Mouse (Mus musculus): Measurements from ENCODE around the gene Wdr90. TPM values are rescaled to one million over a fixed set of nuclear protein-coding genes. Genes with fewer than 3 reads are reported as not detected.

Gene Wdr90
- polyA plus RNA-seq (2012; rRNA removed), result 57.9 and 59.3 TPM in 2 replicates

DNA sequence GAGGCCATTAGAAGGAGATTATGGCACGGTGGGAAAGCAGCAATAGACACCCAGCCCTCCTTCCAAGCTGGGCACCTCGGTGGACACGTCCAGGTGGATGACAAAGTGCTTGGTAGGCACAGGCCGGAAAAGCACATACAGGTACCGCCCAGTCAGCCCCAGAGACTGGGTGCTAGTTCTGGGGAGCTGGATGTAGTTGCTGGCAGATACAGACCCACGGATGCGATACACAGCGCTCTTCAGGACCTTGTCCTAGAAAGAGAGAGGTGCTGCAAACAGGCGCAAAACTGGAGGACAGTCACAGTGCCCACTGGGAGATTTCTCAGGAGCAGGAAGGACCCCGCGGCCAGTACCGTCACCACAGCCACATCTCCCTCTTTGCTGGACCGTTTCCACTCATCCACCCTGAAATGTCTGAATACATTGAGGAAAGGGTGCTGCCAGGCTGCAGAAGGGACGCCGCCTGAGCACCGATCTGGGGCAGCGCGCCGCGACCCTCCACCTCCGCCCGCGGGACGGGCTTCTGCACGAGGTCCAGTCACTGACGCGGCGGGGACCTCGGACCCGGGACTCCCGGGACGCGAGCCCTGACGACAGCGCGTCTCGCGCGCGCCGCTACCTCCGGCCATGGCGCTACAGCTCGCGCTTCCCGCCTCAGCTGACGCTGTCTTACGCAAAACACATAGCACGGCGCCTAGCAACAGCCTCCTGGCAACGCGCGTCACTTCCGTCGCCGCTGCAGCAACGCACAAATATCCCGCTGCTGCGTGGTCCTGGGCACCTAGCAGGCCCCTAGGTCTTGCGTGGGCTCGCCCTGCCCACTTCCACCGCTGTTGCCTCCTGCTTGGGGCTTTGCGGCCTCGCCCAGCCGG is at the start of gene Wdr90:
Wdr90 (minus strand) TSS at position 670 of the 872 bp plus-strand sequence.

DNA sequence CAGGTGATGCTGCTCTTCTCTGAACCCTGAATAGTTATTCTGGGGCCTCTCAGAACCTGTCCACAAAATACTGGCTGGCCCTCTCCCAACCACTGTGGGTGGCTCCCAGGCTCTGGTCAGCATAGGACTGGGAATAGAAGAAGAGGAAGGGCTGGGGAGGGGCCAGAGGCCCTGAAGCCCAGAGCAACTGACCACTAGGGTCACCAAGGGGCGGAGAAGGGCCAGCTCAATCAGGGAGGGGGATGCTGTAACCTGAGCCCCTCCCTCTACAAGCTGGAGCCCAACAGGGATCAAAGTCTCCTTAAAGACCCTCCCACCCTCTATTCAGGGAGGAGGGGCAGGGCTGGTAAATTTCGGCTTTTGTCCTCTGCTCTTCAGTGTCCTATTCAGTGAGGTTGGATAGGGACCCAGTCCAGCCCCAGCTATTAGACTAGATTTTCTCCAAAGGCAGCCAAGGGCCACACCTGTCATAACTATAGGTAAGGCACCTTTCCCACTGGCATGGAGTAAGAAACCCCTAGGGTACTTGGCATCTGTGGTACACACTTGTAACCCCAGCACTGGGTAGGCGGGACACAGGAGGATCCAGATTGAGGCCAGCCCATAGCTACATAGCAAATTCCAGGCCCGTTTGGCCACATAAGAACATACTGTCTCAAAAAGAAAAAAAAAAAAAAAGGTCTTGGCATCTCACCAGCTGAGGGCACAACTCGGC is 19.1 kb upstream of the Wdr90 start, which contains the start of gene Wfikkn1:
Wfikkn1 (minus strand) TSS at position 663 of the 715 bp plus-strand sequence.

DNA sequence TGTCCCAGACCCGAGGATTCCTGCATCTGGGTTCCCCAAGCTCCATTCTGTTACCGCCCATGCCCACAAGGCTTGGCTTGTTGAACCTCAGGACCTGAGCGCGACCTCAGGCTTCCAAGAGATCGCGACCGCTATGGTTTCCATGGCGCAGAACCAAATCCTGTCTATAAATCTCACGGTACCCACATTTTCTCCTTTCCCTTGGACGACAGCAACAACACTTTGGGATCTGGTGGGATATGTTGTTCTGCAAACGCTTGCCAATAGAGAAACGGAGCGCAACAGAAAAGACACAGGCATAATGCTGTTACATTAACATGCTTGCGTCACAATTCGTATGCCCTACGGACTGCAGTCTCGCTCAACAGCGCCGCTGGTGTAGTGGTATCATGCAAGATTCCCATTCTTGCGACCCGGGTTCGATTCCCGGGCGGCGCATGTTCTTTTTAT is 13.4 kb upstream of the Wdr90 start, which contains the start of gene Mettl26:
Mettl26 (plus strand) TSS at position 354 of the 450 bp plus-strand sequence.

DNA sequence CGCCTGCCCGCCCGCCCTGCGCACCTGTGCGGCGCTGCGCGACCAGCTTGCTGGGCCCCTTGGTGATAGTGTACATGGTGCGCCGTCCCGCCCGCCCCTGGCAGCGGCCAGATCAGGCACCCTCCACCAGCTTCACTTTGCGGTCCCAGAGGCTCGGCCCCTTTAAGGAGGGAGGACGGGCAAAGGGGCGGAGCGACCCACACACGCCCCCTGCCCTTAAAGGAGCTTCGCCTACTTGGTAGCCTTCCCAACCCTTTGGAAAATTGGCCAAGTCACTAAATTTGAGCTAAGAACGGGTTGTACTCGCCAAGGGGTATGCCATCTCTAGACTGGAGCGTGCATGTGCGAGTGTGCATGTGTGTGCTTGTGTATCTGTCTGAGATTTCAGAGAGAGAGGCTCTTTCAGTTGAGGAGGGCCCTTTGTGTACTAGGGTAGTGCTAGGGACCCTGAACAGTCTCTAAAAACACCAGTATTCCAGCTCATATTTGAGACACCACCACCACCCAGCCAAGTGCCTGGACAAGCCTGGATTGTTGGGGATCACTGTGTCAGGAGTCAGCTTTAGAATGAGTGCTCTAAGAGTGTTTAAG is 7.4 kb upstream of the Wdr90 start, which contains the start of gene Mcrip2:
Mcrip2 (minus strand) TSS at position 164 of the 591 bp plus-strand sequence.

DNA sequence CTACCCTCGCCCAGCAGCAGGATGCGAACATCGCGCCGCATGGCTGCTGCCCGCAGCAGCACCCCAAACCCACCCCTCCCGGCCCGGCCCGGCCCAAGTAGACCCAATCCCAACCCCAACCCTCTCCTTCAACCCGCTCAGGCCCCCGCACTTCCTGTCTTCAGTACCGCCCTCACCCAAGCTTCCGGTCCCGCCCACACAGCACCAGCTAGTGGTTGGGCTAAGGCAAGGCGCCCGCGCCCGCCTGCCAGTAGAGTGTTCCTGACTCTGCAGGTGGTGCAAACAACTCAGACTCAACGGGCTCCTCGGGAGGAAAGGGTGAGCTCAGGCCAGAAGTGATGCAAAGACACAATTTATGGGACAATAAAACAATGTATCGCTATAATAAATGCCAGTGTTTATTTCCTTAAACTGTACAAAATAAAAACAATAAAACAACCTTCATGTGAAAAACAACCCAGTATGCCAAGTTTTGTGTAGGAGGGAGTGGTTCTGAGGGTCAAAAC is 16.9 kb downstream of the Wdr90 start, which contains the start of gene Rhot2:
Rhot2 (minus strand) TSS at position 456 of the 506 bp plus-strand sequence.

DNA sequence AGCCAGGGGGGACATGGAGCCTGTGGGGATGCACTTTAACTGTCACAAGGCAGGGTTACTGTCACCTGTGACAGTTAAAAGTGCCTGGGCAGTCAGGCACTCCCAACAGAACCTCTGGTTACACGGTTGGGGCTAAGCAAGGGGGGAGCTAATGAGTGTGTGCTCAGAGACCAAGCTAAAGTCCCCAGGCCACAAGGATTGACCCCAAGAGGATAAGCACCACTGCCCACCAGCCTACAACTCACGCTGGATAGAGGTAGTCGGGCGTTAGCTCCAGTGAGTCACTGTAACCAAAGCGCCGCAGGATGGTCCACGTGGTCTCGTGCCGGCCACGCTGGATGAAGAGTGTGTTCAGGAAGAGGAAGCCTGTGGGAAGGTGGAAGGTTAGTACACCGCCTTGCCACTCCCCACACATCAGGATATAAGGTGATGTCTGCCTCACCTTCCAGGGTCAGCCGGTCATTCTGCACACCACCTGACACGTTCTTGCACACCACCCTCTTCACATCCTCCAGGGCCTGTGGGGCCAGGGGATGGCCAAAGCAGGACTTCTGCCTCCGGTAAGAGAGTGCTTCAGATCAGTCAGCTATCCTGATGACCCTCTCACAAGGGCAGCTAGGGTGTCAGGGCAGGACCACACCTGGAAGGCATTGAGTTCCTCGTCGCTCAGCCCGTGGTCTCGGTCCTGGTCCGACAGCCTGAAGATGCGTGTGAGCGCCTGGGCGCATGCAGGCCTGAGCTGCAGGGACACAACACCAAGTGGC is 20.0 kb downstream of the Wdr90 start, which contains the start of gene Gm20683:
Gm20683 (minus strand) TSS at position 647 of the 764 bp plus-strand sequence.

DNA sequence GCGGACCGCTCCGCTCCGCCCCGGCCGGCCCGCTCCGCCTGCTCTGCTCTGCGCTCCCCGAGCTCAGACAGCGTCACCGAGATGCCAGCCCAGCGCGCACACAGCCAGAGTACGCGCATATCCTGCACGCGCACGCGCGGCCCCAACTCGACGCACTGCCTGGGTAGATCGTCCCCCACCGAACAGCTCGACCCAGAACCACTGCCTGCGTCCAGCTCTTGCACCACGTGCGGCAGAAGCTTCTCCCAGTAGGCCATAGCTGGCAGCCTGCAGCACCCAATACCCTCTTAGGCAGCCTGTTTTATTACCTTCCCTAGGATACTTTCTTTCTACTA is 24.3 kb downstream of the Wdr90 start, which contains the start of gene Rhbdl1:
Rhbdl1 (minus strand) TSS at position 220 of the 335 bp plus-strand sequence.

DNA sequence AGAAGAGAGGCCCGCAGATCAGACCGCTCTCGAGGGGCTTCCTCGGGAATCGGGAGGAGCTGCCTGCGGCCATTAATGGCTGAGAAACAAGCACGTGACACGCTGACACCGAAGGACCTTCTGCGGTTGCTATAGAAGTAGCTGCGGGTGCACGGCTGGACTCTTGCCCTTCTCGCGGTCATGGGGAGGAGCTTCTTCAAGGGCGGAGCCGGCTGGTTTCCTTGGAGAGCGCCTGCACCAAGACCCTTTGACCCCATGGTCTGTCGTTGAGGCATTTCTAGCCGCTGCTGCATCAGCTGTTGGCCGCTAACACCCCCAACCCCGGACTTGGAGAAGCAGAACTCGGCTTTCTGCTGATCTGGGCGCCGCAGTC is 28.0 kb downstream of the Wdr90 start, which contains the start of gene Stub1:
Stub1 (minus strand) TSS at position 114 of the 373 bp plus-strand sequence.

DNA sequence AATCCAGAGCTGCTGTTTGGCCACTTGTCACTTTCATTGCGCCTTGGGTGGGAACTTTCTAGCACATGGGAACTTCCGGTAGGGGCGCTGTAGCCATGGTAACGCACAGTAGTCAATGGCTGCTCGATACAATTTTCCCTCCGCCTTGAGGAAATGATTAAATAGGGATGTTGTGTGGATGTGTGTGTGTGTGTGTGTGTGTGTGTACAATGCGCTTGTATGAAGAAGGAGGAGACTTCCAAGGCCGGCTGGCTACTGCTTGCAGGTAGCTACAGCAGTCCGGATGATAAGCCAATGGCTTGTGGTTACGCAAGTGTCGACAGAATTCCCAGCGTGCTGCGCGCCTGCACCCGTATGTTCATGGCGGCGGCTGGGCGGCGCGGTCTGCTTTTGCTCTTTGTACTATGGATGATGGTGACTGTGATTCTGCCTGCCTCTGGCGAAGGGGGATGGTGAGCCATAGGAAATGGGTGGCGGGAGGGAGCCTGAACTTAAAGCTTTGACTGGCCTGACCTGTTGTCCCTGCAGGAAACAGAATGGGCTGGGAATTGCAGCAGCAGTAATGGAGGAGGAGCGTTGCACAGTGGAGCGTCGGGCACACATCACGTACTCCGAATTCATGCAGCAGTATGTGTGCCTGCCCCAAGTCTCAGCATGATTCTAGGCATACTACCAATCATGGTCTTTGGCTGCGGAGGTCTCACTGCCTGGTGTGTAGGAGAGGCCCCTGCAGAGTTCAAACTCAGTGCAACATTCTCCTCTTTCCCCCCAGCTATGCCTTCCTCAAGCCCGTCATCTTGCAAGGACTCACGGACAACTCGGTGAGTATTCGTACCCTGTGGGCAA is 32.4 kb downstream of the Wdr90 start, which contains the start of gene Jmjd8:
Jmjd8 (plus strand) TSS at position 156 of the 846 bp plus-strand sequence.

DNA sequence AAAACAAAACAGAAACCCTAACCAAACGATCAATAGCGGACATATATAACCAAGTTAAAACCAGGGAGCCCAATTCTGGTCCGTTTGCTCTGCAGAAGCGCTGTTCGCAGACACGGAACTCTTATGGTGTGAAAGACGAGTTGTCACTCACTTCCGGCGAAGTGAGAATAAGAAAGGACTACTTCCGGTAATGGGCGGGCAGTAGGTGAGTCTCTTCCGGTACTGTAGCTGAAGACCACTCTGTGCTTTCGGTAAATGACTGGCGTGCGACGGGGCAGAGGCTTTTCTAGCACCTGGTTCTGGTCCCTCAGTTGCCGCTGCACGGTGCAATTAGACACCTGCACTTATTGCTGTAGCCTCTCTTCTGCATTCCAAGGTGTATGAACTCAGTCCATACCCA is 37.8 kb downstream of the Wdr90 start, which contains the start of gene Wdr24:
Wdr24 (plus strand) TSS at position 176 of the 400 bp plus-strand sequence.

DNA sequence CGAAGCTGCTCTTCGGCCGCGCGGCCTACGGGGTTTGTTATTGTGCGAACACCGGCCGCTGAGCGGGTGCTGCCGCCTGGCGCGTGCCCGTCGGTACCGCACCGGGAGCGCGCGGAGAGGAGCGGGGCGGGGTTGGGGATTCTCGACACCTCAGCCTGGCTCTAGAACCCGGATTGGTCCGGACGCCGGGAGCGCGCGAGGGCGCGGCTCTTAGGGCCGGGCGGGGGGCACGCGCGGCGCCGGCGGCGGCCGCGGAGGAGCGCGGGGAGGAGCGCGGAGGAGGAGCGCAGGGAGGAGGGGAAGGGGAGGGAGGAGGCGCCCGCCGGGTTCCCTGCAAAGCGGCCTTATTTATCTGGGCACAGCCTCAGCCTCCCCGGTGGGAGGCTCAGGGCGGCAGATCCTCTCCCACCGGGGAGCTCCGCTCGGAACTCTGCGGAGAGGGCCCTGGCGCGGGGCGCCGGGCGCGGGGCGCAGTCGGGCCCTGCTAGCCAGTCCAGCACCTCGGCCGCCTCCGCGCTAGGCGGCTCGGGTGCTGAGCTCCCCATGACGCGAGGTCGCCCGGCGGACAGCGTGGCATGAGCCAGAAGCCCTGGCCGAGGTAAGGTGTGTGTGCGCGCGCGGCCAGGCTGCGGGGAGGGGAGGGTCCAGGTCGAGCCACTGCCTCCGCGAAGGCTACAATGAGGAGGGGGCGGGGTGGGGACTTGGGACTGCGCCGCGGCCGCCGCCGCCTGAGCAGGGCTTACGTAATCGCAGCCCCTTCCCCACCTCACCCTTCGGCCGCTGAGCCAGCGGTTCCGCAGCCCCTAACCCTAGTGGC is 52.3 kb downstream of the Wdr90 start, which contains the start of gene Fbxl16:
Fbxl16 (plus strand) TSS at position 297 of the 817 bp plus-strand sequence.

DNA sequence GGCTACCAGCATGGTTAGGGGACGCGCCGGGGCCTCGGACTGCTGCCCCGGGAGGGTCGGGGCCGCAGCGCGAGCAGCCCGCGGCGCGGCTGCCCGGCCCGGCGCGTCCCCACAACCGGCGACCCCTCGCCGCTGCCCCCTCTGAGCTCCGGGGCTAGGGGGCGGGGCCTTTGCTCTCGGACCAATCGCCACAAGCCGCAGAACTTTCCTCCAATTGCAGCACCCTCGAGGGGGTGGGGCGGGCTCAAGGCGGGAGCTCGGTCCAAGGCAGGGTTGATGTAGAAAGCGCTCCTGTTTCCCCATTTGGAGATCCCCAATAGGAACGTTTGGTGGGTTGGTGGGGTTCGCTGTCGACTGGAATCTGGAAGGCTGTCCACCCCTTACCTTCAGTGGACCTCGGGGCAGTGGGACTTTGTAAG is 64.3 kb downstream of the Wdr90 start, which contains the start of gene Metrn:
Metrn (minus strand) TSS at position 186 of the 419 bp plus-strand sequence.

DNA sequence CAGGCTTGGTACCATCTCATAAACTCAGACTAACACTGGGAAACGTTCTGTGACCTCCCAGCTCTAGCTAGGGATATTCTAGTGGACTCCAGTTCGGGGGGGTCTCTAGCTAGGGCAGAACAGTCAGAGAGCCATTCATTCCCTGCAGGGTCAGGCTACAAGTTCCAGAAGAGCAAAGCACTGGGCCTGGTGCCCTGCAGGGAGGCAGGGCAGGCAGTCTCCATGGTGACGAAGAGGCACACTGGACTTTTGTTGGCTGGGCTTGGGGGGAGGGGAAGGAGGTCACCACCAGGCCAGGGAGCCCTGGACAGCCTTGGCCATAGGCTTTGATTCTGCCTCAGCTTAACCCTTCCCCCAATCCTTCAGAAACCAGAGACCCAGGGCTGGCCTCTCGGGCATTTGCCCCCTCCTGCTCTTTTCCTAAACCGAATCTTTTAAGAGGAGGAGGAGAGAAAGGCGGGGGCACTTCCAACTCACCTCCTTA is 65.7 kb downstream of the Wdr90 start, which contains the start of gene AC134908.4:
AC134908.4 (minus strand) TSS at position 51 of the 484 bp plus-strand sequence.

Other genes starting within 250 kb of the Wdr90 start
- gene Gng13, start 144.3 kb downstream of the Wdr90 start, polyA plus RNA-seq (2012; rRNA removed), result 1.1 and 2.1 TPM in 2 replicates
- 16.3 and 17.3 TPM in 2 replicates for gene Chtf18, start 134.1 kb downstream of the Wdr90 start, polyA plus RNA-seq (2012; rRNA removed)
- gene Rpusd1, start 133.8 kb downstream of the Wdr90 start, polyA plus RNA-seq (2012; rRNA removed), result 44.1 and 45.9 TPM in 2 replicates
- gene Mslnl, start 125.5 kb downstream of the Wdr90 start, polyA plus RNA-seq (2012; rRNA removed), result 0.11 and 0.15 TPM in 2 replicates
- 0.14 and 0.25 TPM in 2 replicates for gene Msln, start 107.1 kb downstream of the Wdr90 start, polyA plus RNA-seq (2012; rRNA removed)
- gene Narfl, start 87.7 kb downstream of the Wdr90 start, polyA plus RNA-seq (2012; rRNA removed), result 25.3 and 26.7 TPM in 2 replicates
- 214 and 220 TPM in 2 replicates for gene Haghl, start 75.8 kb downstream of the Wdr90 start, polyA plus RNA-seq (2012; rRNA removed)
- 0.04 and 0.11 TPM in 2 replicates for gene Ccdc78, start 74.9 kb downstream of the Wdr90 start, polyA plus RNA-seq (2012; rRNA removed)
- gene Fam173a, start 68.6 kb downstream of the Wdr90 start, polyA plus RNA-seq (2012; rRNA removed), result 106 and 110 TPM in 2 replicates
- gene AC134908.4, start 65.8 kb downstream of the Wdr90 start, polyA plus RNA-seq (2012; rRNA removed), result 0.18 TPM in 1 of 2 replicates, not detected in the other
- 101 TPM in 2 replicates for gene Metrn, start 64.4 kb downstream of the Wdr90 start, polyA plus RNA-seq (2012; rRNA removed)
- 64.6 and 64.7 TPM in 2 replicates for gene Fbxl16, start 52.4 kb downstream of the Wdr90 start, polyA plus RNA-seq (2012; rRNA removed)
- gene Wdr24, start 37.9 kb downstream of the Wdr90 start, polyA plus RNA-seq (2012; rRNA removed), result 48.6 and 49.3 TPM in 2 replicates
- 82.0 and 84.1 TPM in 2 replicates for gene Jmjd8, start 32.6 kb downstream of the Wdr90 start, polyA plus RNA-seq (2012; rRNA removed)
- 303 and 324 TPM in 2 replicates for gene Stub1, start 28.1 kb downstream of the Wdr90 start, polyA plus RNA-seq (2012; rRNA removed)
- gene Rhbdl1, start 24.2 kb downstream of the Wdr90 start, polyA plus RNA-seq (2012; rRNA removed), result 51.1 and 59.5 TPM in 2 replicates
- gene Gm20683, start 19.7 kb downstream of the Wdr90 start, polyA plus RNA-seq (2012; rRNA removed), result 27.5 and 27.9 TPM in 2 replicates
- 94.8 and 98.3 TPM in 2 replicates for gene Rhot2, start 16.6 kb downstream of the Wdr90 start, polyA plus RNA-seq (2012; rRNA removed)
- gene Mcrip2, start 7.3 kb upstream of the Wdr90 start, polyA plus RNA-seq (2012; rRNA removed), result 10.1 and 10.9 TPM in 2 replicates
- gene Mettl26, start 13.6 kb upstream of the Wdr90 start, polyA plus RNA-seq (2012; rRNA removed), result 71.8 and 76.2 TPM in 2 replicates
- 0.86 and 1.0 TPM in 2 replicates for gene Wfikkn1, start 19.4 kb upstream of the Wdr90 start, polyA plus RNA-seq (2012; rRNA removed)
- 70.6 and 80.8 TPM in 2 replicates for gene Rab40c, start 58.2 kb upstream of the Wdr90 start, polyA plus RNA-seq (2012; rRNA removed)
- 95.7 and 101 TPM in 2 replicates for gene Pigq, start 83.4 kb upstream of the Wdr90 start, polyA plus RNA-seq (2012; rRNA removed)
- gene Nhlrc4, start 83.5 kb upstream of the Wdr90 start, polyA plus RNA-seq (2012; rRNA removed), result 0.11 and 0.34 TPM in 2 replicates
- 0.41 and 0.68 TPM in 2 replicates for gene A930017K11Rik, start 91.1 kb upstream of the Wdr90 start, polyA plus RNA-seq (2012; rRNA removed)
- 43.8 and 45.6 TPM in 2 replicates for gene Capn15, start 124.3 kb upstream of the Wdr90 start, polyA plus RNA-seq (2012; rRNA removed)
- gene Rab11fip3, start 208.1 kb upstream of the Wdr90 start, polyA plus RNA-seq (2012; rRNA removed), result 64.6 and 66.8 TPM in 2 replicates
- gene Decr2, start 228.8 kb upstream of the Wdr90 start, polyA plus RNA-seq (2012; rRNA removed), result 24.3 and 26.7 TPM in 2 replicates
- gene Nme4, start 234.1 kb upstream of the Wdr90 start, polyA plus RNA-seq (2012; rRNA removed), result 55.0 and 61.3 TPM in 2 replicates